Mouse (Mus musculus) limb, embryonic 14.5 days (tissue): Measurements from ENCODE around the gene Fabp7. TPM values are rescaled to one million over a fixed set of nuclear protein-coding genes. Genes with fewer than 3 reads are reported as not detected.

Experiments used
- ATAC-seq: fragments of 200-750 bp; cut with Nextera tagmentation; 2 replicates; pipeline ENCODE4 v1.8.0; 2017; ENCODE audit warnings: low read depth, moderate number of reproducible peaks, moderate TSS enrichment; ENCODE audit not compliant: low FRiP score
- DNase-seq: peaks from one replicate; pipeline ENCODE4 v3.0.0-alpha.2; 2015; ENCODE audit warnings: low spot score
- H3K27ac ChIP-seq: fragments of 300-500 bp; sonication (generic); replicated peaks from 2 replicates; pipeline ENCODE4 v1.5.1; 2014; ENCODE audit warnings: low read depth, mild to moderate bottlenecking, low read length, moderate library complexity, mixed read lengths
- H3K27me3 ChIP-seq: fragments of 300-500 bp; sonication (generic); 2 replicates; pipeline ENCODE4 v1.6.1; 2014; ENCODE audit warnings: low read length, mixed read lengths; ENCODE audit not compliant: control insufficient read depth, insufficient read depth
- H3K36me3 ChIP-seq: fragments of 300-500 bp; sonication (generic); 2 replicates; pipeline ENCODE4 v1.6.1; 2014; ENCODE audit warnings: mild to moderate bottlenecking, low read length, moderate library complexity, mixed read lengths; ENCODE audit not compliant: control insufficient read depth, insufficient read depth
- H3K4me1 ChIP-seq: fragments of 300-500 bp; sonication (generic); 2 replicates; pipeline ENCODE4 v1.6.1; 2014; ENCODE audit warnings: antibody characterized with exemption, low read length, mixed read lengths; ENCODE audit not compliant: control insufficient read depth, insufficient read depth
- H3K4me2 ChIP-seq: fragments of 300-500 bp; sonication (generic); replicated peaks from 2 replicates; pipeline ENCODE4 v1.6.1; 2014; ENCODE audit warnings: low read depth, mild to moderate bottlenecking, low read length, moderate library complexity; ENCODE audit not compliant: severe bottlenecking
- H3K4me3 ChIP-seq: fragments of 300-500 bp; sonication (generic); replicated peaks from 2 replicates; pipeline ENCODE4 v1.5.1; 2014; ENCODE audit warnings: low read length
- H3K9ac ChIP-seq: fragments of 300-500 bp; sonication (generic); 2 replicates; pipeline ENCODE4 v1.6.1; 2014; ENCODE audit warnings: mild to moderate bottlenecking, low read depth, low read length, moderate library complexity; ENCODE audit not compliant: severe bottlenecking
- H3K9me3 ChIP-seq: fragments of 300-500 bp; sonication (generic); 2 replicates; pipeline ENCODE4 v1.6.1; 2016; ENCODE audit warnings: low read length; ENCODE audit not compliant: control insufficient read depth
- POLR2A ChIP-seq: fragments of 200-500 bp; IDR thresholded peaks from 2 replicates; pipeline ENCODE4 v1.8.0; 2012; ENCODE audit warnings: inconsistent platforms, mild to moderate bottlenecking, moderate library complexity, borderline replicate concordance; ENCODE audit not compliant: insufficient read depth, insufficient read length; ENCODE audit errors: extremely low read depth
- WGBS: fragments of 180-500 bp; shearing (Covaris S2); extraction: QIAGEN DNeasy Blood & Tissue Kit; methylation state at CpG from one replicate; pipeline ENCODE4 v1.1.7; 2014; 5-methylcytosine and 5-hydroxymethylcytosine counted together
- polyA plus RNA-seq, 2 experiments: library from polyadenylated mRNA; depleted of rRNA in 1 of 2; stranded (reverse) in 1 of 2; unstranded in 1 of 2; fragments of >200 nt; fragmentation: Nextera tagmentation in 1 of 2; extraction: Ambion mirVana in 1 of 2; gene quantifications; 2 replicates each; pipeline versions ENCODE4 v1.2.1 to v1.2.3; 2012 to 2014

Fabp7 gene
- polyA plus RNA-seq, 2 experiments, result 10.1 to 10.2 TPM

DNA sequence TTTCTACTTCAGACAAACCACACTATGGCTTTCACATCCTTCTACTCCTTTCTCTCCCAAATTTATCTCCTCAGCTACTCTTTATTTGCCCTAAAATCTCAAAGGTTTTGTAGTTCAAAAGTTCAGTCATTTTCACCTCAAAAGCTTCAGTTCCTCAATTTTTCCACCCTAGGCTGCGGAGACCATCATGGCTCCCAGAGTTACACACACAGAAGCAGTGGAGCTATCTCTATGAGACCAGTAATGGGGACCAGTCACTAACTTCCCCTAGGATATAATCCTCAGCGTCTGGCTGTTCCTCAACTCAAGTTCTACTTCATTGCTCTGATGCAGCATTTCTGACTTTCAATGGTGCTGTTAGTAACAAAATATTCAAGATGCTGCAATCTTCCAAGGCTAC lies 25.7 kb upstream of the Fabp7 start:
- DNase-seq (no peak), ATAC-seq (no peak)
- H3K27me3 ChIP-seq, result no peaks in the 10 kb centered on the region
- 88% methylated on average over 2 of the region's 2 CpGs for WGBS
- no peaks in the 10 kb centered on the region for H3K36me3 ChIP-seq
- H3K9ac ChIP-seq, result no peak overlapping the region
- no peak overlapping the region for H3K4me2 ChIP-seq
- no peak overlapping the region for H3K27ac ChIP-seq
- no peak for TF ChIP-seq POLR2A
- H3K4me1 ChIP-seq, result no peaks in the 10 kb centered on the region
- no peak overlapping the region for H3K4me3 ChIP-seq
- H3K9me3 ChIP-seq, result no peaks in the 10 kb centered on the region

DNA sequence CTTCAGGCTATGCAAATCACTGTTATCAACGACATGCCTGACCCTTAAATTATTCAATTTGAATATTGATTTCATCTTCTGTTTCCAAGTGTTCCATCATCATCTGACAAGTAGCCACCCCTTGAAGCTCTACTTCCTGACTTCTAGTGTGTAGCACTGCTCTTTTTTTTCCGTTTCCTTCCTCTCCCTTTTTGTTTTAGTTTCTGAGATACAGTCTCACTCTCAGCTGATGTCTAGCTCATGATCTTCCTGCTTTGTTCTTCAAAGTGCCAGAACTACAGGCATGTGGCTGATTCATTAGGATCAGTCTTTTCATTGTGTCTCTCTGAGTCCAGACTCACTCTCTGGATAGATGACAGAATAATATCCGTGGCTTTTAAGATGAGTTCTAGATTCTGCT lies 24.0 kb upstream of the Fabp7 start:
- TF ChIP-seq POLR2A, result no peak
- no peak for DNase-seq
- WGBS, result 70% methylated on average over 3 of the region's 3 CpGs
- Histone ChIP-seq H3K36me3 (no peaks in the 10 kb centered on the region), H3K27me3 (no peaks in the 10 kb centered on the region), H3K27ac (no peak overlapping the region), H3K4me1 (no peaks in the 10 kb centered on the region), H3K9me3 (no peaks in the 10 kb centered on the region), H3K4me2 (no peak overlapping the region), H3K9ac (no peak overlapping the region), H3K4me3 (no peak overlapping the region)
- no peak for ATAC-seq

DNA sequence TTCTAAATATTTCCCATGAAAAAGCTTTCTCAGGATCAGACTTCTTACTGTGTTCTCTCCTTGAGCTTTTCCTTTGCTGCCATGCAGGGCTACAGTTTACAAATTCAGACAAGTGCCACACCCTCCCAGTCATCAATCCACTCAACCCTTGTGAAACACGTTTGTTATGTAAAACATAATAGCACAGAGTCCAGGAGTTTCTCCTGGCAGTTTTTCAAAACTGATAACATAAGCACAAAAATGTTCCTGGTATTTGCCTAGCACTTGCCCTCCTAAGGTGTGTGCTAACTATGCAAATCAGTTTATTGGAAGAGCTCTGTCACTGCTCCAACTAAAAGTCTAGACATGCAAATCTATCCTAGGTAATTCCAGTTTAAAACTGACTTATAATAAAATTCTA lies 21.6 kb upstream of the Fabp7 start:
- no peak overlapping the region for H3K4me3 ChIP-seq
- no peaks in the 10 kb centered on the region for H3K27me3 ChIP-seq
- no peaks in the 10 kb centered on the region for H3K4me1 ChIP-seq
- H3K27ac ChIP-seq, result no peak overlapping the region
- H3K9me3 ChIP-seq, result no peaks in the 10 kb centered on the region
- ATAC-seq (no peak), DNase-seq (no peak)
- TF ChIP-seq POLR2A, result no peak
- no peak overlapping the region for H3K9ac ChIP-seq
- 31% methylated on average over 1 of the region's 1 CpGs for WGBS
- no peaks in the 10 kb centered on the region for H3K36me3 ChIP-seq
- no peak overlapping the region for H3K4me2 ChIP-seq

DNA sequence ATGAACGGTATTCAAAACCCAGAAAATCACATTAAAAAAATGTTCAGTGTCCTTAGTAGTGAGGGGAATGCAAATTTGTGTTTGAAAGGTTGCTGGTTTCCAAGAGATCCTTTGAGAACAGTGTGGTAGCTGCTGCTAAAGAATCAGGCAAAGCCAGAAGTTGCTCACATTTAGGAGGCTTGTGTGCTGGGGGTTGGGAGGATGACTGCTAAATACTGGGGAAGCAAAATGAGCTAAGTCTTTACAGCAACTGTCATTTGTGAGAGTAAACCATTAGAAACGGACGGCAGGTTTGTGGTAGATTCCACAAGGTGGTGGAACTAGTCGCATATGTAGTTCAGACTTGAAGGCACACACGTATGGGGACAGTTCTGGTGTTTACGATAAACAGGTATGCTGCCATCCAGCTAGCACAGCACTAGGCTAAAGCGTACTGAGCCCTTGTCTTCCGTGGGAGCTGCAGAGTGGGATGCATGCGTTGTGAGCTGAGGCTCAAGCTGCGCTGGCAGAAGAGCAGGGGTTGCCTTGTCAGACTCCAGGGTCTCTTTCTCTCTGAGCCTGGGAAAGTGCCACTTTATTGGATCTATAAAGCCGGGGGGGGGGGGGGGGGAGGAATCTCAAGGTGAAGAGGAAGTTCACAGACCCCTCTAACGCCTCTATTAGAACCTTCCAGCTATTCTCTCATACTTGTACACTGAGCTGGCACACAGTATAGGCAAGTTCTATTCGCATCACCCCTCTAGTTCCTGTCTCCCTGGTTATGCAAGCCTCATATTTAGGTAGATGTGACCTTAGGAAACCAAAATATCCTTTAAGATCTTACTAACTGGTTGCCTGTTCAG lies 1.2 kb upstream of the Fabp7 start:
- TF ChIP-seq POLR2A, result no peak
- ATAC-seq (no peak), DNase-seq (no peak)
- H3K27ac ChIP-seq, result no peak overlapping the region
- peaks cover 10% of the 10 kb centered on the region for H3K4me1 ChIP-seq
- H3K4me3 ChIP-seq, result no peak overlapping the region
- no peaks in the 10 kb centered on the region for H3K9me3 ChIP-seq
- no peaks in the 10 kb centered on the region for H3K36me3 ChIP-seq
- no peak overlapping the region for H3K4me2 ChIP-seq
- H3K9ac ChIP-seq, result no peak overlapping the region
- 31% methylated on average over 12 of the region's 13 CpGs for WGBS
- no peaks in the 10 kb centered on the region for H3K27me3 ChIP-seq

DNA sequence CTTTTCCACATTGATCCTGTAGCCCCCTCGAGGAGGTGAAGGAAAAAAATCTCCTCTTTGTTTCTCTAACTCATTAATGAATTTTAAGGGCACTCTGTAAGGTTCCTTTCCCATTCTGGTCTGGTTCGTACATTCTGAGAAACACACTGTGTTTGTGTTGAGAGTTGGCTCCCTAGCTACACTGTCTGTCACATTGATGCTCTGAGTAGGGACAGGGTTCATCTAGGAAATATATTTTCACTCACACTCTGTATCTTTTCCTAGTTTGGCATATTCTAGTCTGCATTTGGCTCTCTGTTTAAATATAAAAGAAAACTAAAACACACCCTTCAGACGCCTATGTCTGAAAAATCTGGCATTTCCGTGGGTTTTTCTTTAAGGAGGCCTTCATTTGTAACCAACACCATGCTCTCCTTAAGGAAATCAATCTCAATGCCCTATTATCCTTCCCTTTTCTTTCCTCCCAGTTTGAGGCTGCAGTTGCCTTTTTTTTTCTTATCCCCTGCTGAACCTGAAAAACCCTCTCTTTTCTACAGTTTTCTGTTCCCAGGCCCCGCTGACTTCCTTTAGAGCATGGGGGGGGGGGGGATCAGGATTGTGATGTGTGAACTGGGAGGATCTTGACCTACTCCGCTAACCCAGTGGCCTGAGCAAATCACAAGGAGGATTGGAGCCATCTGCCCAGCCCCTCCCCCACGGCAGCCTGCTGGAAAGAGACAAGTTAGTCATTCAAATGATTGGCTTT lies 378 bp upstream of the Fabp7 start:
- ATAC-seq, result no peak
- no peak for TF ChIP-seq POLR2A
- Histone ChIP-seq H3K27me3 (no peaks in the 10 kb centered on the region), H3K9me3 (no peaks in the 10 kb centered on the region), H3K4me1 (peaks cover 10% of the 10 kb centered on the region), H3K4me3 (no peak overlapping the region), H3K9ac (no peak overlapping the region), H3K27ac (no peak overlapping the region), H3K4me2 (no peak overlapping the region), H3K36me3 (no peaks in the 10 kb centered on the region)
- 18% methylated on average over 7 of the region's 7 CpGs for WGBS
- DNase-seq, result peak; percentile 54
